Mouse (Mus musculus) testis, postnatal 14 days (tissue): ENCODE results near the gene Cacnb3.
A peak's percentile ranks its signal among the peaks of the same experiment; 100 is the strongest.

Source experiments
- DNase-seq: peaks from one replicate; pipeline ENCODE4 v3.0.0; 2021; ENCODE audit warnings: low spot score

The Cacnb3 gene

DNA sequence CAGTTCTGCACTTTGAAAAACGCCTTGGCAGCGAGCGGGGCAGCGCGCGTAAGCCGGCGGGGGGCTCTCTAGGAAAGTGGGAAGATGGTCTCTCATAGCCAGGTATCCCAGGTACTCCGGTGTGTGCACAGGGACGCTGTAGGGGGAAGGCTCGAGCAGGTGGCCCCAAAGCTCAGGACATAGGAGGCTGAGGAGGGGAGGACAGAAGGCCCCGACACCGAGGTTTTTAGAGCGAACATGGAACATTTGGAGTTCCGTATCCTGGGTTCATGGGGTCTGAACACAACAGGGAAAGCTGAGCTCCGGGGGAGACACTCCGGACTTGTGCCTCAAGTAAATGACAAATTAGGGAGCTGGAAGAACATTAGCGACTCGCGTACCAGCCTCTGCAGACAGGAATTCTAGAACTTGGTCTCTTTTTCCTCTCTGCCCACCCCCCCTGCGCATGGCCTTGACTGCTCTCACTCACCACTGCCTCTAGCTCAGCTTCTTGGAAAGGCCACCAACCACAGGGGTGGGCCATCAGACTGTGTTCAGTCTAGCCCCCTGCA lies 4.7 kb downstream of the Cacnb3 start:
- DNase-seq = no peak

DNA sequence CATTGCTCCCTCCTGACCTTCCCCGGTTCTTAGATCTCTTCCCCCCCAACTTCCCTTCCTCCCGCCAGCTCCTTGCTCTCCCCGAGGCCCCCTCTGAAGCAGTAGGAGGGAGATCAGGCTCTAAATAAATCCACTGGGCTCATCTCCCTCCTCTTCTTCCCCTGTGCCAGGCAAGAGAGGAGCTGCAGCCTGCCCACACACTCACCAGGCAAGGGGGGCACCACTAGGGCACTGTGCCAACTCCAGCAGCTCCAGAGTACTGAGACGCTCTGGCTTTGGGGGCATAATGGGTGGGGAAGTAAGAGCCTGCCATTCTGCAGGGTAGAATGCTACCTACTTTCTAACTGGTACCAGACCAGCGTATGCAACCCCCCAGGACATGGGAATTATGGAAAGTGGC lies 5.9 kb downstream of the Cacnb3 start:
- no peak for DNase-seq

DNA sequence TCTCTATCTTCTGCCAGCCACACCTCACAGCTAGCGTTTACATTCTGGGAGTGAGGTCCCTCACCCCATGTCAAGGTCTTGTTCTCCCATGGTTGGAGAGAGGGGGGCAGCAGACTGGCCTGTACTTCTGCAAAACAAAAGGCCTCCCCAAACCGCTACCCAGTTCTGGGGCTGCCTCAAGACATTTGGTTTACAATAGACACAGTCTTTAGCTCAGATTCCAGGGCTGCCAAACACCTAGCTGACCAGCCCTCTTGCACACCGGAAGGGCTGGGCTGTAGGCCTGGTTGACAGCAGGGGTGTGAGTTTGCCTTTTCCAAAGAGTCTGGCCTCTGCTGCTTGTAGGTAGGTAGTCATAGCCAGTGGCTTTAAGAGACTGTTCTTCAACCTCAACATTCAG lies 6.5 kb downstream of the Cacnb3 start:
- DNase-seq = no peak

- no peak for DNase-seq
These were observed 9.5 kb downstream of the Cacnb3 start for GRCm38 (mm10) chr15:98640157-98640556.

GRCm38 (mm10) chr15:98644406-98644805 lies 13.8 kb downstream of the Cacnb3 start:
- DNase-seq = no peak

GRCm38 (mm10) chr15:98645057-98646026 lies 14.7 kb downstream of the Cacnb3 start:
- DNase-seq = no peak

- no peak for DNase-seq
These were observed 16.1 kb downstream of the Cacnb3 start for GRCm38 (mm10) chr15:98646737-98647136.

DNA sequence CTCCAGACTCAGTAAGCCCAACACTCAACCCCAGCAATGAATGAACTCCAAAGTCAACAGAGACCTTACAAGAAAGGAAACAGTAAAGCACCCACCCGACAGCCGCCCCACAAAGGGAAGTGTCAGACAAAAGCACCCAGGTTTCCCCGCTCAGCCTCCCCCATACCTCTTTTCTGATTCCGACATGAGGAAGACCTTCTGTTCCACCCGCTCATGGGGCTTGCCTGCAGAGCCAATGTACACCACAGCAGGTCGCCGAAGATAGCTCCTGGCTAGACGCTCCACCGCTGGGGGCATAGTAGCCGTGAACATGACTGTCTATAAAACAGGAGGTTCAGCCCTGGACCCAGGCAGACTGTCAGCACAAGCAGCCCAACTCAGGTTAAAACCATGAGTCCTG lies 16.7 kb downstream of the Cacnb3 start:
- DNase-seq = no peak

GRCm38 (mm10) chr15:98648071-98648470 lies 17.4 kb downstream of the Cacnb3 start:
- DNase-seq = no peak

GRCm38 (mm10) chr15:98651431-98651830 lies 20.8 kb downstream of the Cacnb3 start:
- no peak for DNase-seq

DNA sequence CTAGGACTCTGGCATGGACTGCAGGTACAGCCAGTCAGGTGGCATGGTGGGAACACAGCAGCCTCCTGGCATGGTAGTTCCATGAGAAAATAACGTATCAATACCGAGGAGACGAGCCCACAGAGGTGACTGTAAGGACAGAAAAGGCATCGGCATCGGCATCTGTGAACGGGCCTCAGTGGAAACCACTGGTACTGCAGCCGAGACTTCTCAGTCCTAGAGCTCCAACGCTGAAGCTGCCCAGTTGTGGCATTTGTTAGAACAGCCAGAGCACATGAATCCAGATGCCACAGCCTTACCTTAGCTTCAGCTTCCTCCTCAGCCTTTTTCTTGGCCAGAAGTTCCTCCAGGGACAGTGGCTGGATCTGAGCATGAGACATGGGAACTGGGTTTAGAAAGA lies 21.5 kb downstream of the Cacnb3 start:
- DNase-seq = no peak

- DNase-seq = no peak
These were observed 26.5 kb downstream of the Cacnb3 start for GRCm38 (mm10) chr15:98656982-98657751.

DNA sequence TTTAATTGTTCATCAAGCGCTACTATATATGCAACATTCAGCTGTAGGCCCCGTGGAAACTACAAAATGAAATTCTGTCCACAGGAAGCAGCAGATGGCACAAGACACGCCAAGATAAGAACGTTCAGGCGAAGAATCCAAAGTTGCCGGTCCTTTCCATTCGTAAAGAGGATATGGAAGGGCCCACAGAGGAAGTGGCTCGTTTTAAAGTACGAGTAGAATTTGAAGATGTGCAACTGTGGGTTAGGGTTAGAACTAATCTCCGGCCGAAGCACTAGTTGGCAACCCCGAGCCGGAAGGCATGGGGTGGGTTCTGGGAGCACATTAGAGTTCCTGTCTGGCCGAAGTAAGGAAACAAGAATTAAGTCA lies 31.5 kb downstream of the Cacnb3 start:
- no peak for DNase-seq

DNA sequence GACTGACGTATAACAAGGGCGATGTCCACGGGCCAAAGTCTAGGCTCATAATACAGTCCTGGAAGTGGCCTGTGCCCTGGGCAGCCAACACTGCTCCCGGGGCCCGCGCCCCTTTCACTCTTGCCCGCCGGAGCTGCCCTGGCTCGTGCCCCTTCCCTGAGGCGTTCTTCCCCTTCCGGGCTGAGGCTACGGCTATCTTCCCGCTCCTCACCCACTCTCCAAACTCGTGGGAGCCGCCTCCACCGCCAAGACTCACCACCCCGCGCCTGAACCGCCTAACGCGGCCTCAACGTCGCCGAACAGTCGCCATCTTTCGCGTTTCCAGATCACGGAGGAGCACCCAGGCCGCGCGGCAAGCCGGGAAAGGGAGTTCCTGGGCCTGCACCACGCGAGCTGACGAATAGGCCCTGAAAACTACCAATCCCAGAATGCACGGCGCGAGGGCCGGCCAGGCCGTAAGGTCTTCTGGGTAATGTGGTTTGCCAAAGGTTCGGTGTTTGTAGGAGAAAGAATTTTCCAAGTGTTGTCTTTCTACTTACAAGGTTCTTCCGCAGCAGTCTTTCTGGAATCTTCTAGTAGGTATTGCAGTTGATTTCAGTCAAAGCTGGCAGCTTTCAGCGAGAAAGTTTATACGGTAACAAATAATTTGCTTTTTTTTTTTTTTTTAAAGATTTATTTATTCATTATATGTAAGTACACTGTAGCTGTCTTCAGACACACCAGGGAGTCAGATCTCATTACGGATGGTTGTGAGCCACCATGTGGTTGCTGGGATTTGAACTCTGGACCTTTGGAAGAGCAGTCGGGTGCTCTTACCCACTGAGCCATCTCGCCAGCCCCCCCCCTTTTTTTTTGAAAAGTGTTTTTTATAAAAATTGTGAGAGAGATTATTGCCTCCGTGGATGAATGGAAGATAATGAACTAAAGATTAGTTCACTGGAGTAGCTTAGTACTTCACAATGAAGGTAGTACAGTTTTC lies 32.2 kb downstream of the Cacnb3 start, which contains the start of gene Ddx23:
Gene Ddx23, minus strand, starts transcription at position 328 of the 979 bp plus-strand sequence.
- peak; percentile 97 for DNase-seq

DNA sequence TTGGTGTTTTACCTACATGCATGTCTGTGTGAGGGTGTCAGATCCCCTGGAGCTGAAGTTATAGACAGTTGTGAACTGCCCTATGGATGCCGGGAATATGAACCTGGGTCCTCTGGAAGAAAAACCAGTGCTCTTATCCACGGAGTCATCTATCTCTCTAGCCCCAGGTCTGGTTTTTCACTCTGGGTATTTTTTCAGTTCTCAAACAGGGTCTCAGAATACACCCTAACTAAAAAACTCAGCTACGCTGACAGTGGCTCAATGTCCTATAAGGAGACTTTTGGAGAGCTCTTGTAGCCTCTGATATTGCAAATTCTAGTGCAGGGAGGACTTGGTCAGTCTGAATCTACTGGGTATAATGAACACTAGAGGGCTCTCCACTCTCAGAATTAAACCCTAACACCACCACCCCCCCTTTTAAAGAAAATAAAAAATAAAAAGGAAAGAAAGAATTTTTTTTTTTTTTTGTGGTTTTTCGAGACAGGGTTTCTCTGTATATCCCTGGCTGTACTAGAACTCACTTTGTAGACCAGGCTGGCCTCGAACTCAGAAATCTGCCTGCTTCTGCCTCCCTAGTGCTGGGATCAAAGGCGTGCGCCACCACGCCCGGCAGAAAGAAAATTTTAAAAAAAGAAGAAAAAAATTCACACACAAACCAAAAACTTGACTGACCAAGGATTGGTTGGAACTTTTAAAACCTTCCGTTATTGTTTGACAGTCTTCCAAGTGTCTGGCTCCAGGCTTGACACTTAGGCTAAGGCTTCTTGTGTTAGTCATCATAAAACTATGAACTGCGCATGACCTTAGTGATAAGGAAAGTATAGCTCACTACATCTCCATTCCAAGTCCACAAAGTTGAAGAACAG lies 33.6 kb downstream of the Cacnb3 start:
- no peak for DNase-seq

DNA sequence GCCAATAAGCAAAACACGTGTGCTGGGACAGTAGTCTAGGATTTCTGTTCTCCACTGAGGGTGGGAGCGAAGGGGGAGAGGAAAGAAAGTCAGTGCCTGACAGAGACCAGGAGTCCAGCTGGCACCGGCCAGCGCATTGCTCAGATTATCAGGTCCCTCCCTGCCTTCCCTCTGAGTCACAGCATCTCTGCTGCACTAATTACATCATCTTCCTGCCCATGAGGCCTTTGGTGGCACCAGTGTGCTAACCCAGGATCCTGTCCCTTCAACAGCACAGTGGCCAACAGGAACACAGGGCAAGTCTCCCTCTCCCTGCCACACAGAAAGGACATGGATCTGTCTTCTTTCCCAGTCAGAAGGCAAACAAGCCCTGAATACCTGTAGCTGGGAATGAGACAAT lies 42.0 kb downstream of the Cacnb3 start:
- DNase-seq = no peak

- DNase-seq = no peak
These were observed 43.1 kb downstream of the Cacnb3 start for GRCm38 (mm10) chr15:98673732-98674131.

DNA sequence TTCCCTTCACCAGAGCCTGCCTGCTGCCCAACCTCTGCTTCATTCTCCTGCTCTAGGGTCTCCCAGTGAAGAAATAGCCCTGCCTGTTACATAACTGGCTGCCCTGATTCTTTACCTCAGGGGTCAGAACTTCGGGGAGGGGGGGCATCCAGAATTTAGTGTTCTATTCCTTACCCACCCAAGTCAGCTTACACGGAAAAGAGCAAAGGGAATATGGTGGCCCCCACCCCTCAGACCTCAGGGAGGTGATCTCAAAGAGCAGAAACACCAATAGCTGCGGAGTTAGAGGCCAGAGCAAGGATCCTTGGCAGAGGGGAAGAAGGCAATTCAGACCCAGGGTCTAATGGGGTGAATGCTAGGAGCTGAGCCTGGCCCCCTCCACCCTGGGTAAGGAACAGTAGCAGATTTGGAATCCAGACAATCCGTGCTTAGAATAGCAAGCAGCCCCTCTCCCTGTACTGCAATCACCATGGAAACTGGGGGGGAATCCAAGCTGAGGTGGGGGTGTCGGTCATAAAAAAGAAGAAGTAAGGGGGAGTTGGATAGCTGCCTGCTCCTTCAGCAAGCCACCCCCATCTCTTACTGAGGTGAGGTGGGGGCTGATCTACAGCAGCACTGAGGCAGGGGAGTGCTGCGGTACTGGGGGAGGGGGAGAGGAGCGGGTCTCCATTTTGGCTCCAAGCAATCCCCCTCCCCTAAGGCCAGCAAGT lies 43.8 kb downstream of the Cacnb3 start:
- DNase-seq = no peak

- DNase-seq = no peak
These were observed 44.4 kb downstream of the Cacnb3 start for GRCm38 (mm10) chr15:98674994-98675545.
